Mouse (Mus musculus): ENCODE data around the gene Gm27179. TPM values are rescaled to one million over a fixed set of nuclear protein-coding genes. Genes with fewer than 3 reads are reported as not detected.
"Not testable (repeated sequence)": the region's sequence is repeated elsewhere in the genome, so short reads cannot be mapped to it uniquely, and the experiment has no call there.

Gene Gm27179
- polyA plus RNA-seq, 1 experiment: not detected

DNA sequence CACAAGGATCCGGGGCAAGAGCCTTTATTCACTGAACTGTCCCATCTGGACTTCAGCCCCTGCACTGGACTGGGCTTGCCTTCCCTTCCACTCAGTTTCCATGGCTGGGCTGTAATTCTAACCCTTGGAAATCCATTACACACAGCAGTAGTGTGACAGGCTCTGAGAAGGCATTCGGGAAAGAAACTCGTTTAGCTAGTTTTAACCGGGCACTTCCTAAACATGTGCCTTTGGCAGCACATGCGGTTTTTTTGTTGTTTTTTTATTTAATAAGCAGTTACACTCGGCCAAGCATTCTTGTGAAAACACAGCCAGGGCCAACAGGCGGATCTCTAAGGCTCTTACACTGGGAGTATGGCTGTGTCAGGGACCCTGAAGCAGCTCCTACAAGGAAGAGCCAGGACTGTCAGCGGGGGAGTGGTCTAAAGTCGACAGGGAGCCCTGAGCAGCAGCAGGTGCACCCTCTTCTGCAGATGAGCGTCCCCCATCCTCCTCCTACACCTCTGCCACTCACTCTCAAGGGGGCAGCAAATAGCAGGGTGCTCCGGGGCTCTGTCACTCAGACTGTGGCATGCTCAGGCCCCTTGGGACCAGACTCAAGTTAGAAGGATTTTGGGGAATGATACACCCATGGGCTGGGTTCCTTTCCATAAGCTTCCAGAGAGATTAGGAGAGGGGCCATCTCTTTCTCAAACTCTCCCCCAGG, 38.3 kb downstream of the Gm27179 start:
- DNase-seq (ENCODE audit: low read depth): not testable (repeated sequence)

DNA sequence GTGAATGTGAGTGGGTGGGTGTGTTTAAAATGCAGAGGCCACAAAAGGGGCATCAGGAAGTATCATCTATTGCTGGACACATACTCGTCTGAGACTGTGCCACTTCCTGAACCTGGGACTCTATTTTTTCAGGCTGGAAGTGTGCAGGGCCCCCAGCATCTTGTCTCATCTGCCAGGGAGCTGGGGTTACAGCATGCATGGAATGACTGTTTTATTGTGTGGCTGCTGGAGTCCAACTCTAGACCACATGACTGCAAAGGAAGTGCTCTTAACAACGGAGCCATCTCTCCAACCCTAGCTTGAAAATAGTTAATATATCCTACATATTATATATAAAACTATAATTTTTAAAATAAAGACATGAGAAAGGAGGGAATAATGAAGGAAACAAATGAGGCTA, 39.0 kb downstream of the Gm27179 start:
- not testable (repeated sequence) for DNase-seq (ENCODE audit: low read depth)

DNA sequence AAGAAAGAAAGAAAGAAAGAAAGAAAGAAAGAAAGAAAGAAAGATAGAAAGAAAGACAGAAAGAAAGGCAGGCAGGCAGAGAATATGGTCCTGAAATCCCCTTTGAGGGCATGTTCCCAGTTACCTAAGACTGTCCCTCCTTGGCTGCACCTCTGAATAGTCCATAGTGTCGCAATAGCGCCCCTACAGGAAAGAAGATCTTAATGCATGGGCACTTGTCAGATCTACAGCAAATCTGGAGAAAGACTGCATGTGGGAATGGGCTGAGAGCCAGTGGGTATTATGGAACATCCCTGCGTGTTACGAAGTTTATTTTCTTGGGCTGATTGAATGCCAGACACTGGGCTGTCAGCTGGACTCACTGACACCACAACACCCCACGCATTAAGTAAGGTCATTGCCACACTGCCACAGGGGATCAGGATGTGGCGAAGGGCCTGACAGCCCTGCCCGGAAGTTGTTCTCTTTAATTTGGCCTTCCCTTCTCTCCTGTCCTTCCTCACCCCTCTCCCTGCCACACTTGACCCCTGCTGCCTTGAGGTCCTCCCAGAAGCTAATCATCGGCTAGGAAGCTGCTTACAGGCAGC, 42.1 kb downstream of the Gm27179 start:
- DNase-seq (ENCODE audit: low read depth): not testable (repeated sequence)

DNA sequence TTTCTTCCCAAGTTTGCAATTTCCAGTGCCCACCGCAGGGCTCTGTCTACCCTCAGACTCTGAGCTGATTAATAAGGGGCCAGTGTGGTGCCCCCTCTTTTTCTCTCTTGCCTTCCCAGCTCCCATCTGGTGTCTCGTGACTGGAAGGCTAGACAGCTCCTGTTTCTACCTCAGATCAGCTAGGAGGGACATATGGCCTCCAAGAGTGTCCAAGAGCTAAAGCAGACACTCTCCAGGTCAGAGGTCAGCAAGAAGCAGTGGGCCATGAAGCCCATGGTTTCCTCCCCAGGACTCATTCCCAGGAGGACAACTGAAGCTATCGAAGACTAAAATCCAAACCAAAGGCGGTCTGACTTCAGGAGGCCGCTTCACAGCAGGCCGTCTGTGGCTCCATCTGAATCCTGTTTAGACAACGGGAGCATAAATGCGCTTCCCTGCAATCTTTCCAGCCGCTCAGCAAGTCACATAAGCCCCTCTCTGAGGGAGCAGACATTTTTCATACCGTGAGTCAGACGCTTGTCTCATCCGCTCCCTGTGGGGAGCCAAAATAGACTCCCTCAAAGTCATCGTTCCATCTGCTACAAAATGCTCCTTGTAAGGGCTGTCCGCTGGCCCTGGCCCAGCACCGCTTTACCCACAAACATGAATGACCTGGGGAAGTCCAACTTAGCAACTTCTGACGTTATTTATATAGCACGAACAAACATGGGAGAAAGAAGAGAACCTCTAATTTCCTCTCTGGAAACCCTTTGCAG, 44.6 kb downstream of the Gm27179 start:
- not testable (repeated sequence) for DNase-seq (ENCODE audit: low read depth)

DNA sequence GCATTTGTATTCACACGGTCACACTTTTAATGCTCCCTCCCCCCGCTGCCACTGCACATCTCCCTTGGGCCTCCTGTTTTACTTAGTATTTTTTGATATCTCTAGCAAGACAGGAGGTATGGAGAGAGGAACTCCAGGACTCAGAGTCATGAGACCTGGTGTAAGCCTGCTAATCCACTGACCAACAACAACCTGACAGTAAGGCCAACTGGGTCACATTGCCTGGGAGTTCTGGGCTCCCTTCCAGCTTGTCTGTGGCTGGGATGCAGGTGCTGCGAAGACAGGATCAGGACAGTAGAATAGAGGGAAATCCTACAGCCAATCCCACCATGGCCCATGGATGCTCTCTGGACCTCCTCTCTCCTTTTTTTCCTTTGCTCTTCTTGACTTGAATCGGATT, 47.9 kb downstream of the Gm27179 start:
- DNase-seq (ENCODE audit: low read depth): not testable (repeated sequence)

Other genes with a start within 250 kb of the Gm27179 start
- gene Synb, start 218.2 kb downstream of the Gm27179 start, polyA plus RNA-seq (2012; rRNA removed): 0.01 TPM in 1 of 2 replicates, not detected in the other
- not detected in 2 replicates for gene Gm16867, start 9.2 kb downstream of the Gm27179 start, polyA plus RNA-seq (2012; rRNA removed)
- gene Entpd4b, start 42.9 kb upstream of the Gm27179 start, polyA plus RNA-seq (2012; rRNA removed): 8.9 and 10.5 TPM in 2 replicates

All from brain, embryonic 14.5 days (tissue).